Mouse (Mus musculus): ENCODE data around the gene Poldip3.

DNA sequence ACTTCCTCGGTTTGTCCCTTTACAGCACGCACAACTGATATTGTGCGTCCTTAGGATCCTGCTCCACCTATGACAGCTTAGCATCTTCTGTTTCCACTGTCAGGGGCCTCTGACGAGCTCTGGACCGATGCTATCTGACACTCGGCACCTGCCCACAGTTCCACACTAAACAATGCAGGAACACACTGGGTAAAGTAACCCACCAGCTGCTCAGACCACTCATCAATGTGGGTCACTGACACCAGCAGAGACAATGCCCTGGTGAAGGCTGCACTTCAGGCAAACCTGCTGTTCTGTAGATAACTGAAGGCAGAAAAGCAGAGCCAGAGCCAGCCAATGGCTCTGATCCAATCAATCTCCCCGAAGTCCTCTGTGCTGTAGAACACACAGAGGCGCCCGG lies 22.6 kb downstream of the Poldip3 start:
- no peak for TF ChIP-seq CTCF (IDR thresholded peaks at IDR 0.05; ENCODE audit: control insufficient read depth, insufficient read depth, low read length)
- no peak for TF ChIP-seq POLR2A (IDR thresholded peaks at IDR 0.05; ENCODE audit: borderline replicate concordance, control insufficient read depth, low read depth, low read length)
